Mouse (Mus musculus) brain, embryonic 14.5 days (tissue): Measurements from ENCODE around the gene Usp43. TPM values are rescaled to one million over a fixed set of nuclear protein-coding genes. Genes with fewer than 3 reads are reported as not detected.

Experiments
- DNase-seq: peaks from one replicate; pipeline ENCODE4 v3.0.0-alpha.2; 2011; ENCODE audit warnings: low read depth
- CTCF ChIP-seq: fragments of 200-500 bp; IDR thresholded peaks from 2 replicates; pipeline ENCODE4 v1.5.1; 2012; ENCODE audit warnings: inconsistent platforms, mild to moderate bottlenecking, moderate library complexity, borderline replicate concordance; ENCODE audit not compliant: insufficient read depth, insufficient read length; ENCODE audit errors: extremely low read depth
- POLR2A ChIP-seq: fragments of 200-500 bp; IDR thresholded peaks from 2 replicates; pipeline ENCODE4 v1.6.1; 2012; ENCODE audit warnings: mild to moderate bottlenecking, inconsistent platforms, borderline replicate concordance; ENCODE audit not compliant: poor library complexity, insufficient read depth, insufficient read length, severe bottlenecking; ENCODE audit errors: extremely low read depth
- polyA plus RNA-seq: library from polyadenylated mRNA; depleted of rRNA; stranded (reverse); fragments of >200 nt; gene quantifications from 2 replicates; pipeline ENCODE4 v1.2.3, GENCODE M21; 2012; rRNA removed

Usp43 gene
- 1.4 and 1.6 TPM in 2 replicates for polyA plus RNA-seq

DNA sequence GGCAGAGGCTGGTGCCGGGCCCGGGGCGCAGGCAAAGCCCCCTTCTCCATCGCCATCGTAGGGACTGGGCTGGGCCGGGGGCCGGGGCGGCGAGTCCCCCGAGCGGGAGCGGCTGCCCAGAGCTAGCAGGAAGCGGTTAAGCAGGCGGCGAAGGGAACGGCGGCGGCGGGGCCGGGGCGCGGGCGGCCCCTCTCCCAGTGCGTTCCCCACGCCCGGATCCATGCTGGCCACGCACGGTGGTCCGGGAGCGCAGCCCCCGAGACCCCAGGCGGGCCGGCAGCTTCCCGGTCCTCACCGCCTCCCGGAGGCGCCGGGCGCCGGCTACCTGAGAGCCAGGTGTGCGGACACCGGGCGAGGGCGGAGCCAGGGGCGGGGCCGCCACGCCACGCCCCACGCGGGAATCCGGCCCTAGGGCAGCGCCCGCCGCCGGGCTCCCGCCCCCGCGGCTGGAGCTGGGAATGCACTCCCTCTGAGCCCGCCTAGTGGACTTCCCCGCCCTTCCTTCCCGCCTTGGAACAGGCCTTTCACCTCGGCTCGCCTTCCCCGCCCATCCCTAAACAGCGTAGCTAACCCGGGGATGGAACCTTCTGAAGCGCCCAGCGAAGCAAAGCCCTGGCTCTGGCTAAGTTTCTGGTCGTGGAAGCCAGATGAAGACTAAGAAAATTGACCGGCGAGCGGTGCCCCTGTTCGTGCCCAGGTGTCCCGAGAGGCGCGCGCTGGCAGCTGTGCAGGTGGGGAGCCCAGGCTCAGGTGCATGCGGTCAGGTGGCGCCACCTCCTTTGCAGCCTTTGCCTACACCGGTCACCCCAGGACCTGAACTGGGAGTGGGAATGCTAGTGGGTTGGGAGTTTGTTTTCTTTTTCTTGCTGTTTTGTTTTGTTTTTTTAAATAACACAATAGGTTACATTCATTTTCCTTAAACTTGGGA is at the start of gene Usp43:
Gene Usp43, minus strand, starts transcription at position 327 of the 928 bp plus-strand sequence.
- TF ChIP-seq POLR2A (no peak), CTCF (no peak)

DNA sequence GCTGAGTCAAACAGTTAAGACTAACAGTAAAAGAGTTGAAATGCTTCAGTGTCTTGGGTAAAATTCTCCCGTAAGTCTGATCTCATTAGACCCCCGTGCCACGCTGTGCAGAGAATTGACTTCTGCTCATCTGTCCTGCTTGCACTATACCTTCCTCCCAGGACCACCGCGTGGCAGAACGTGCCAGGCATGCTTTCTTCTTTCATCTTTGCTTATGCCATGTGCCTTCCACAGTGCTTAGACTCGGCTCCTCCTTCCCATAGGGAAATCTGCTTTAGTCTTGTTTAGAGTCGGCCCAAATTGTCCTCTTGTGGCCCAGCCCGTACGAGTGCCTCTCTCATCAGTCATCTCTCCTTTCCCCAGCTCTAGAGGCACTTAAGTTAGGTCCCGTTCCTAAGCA is 45.9 kb upstream of the Usp43 start:
- DNase-seq: no peak
- TF ChIP-seq POLR2A (no peak), CTCF (no peak)

More for the DNA sequence above, at the start of gene Usp43:
- peak; percentile 30 for DNase-seq

DNA sequence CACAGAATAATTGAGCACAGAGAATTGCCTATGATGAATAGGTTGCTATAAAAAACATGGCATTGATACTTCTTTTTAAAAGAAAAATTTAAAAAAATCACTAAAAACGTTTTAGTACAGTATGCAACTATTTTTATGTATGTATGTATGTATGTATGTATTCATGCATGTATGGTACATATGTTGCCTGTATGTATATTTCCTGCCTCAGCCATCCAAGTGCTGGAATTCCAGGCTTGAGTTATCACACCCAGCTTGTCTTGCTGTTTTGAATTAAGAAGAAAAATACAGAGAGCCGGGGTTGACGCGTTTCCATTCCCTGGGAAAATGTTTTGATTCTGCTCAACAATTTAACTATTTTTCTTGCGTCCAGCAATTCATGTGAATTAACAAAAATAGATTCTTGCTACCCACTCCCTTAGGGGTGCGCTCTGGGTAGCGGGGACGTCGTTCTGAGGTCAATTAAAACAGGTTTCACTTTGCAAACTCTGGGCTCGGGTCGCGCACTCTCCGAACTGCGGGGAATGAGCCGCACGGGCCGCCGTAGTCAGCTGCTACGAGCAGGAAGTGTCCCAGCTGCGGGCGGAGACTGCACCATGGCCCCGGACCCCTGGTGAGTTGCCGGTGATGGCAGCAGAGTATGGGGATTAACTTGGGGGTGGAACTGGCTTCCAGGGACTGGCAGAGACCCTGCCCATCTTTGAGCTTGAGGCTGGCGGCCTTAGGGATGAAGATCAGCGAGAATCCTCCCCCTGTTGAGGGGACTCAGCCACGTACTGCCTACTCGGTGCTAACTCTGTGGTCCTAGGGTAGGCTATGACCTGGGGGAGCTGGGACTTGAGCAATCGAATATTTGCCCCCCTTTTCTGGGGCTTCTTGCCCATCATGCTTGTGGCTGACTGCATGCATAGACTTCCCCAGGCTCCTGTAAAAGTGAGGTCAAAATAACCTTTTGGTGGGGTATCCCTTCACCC is 44.2 kb upstream of the Usp43 start, which contains the start of gene Stx8:
Gene Stx8, plus strand, starts transcription at position 289 of the 974 bp plus-strand sequence.
- TF ChIP-seq POLR2A: peak; percentile 41; the same call in 1 of the 2 replicates
- no peak for TF ChIP-seq CTCF

DNA sequence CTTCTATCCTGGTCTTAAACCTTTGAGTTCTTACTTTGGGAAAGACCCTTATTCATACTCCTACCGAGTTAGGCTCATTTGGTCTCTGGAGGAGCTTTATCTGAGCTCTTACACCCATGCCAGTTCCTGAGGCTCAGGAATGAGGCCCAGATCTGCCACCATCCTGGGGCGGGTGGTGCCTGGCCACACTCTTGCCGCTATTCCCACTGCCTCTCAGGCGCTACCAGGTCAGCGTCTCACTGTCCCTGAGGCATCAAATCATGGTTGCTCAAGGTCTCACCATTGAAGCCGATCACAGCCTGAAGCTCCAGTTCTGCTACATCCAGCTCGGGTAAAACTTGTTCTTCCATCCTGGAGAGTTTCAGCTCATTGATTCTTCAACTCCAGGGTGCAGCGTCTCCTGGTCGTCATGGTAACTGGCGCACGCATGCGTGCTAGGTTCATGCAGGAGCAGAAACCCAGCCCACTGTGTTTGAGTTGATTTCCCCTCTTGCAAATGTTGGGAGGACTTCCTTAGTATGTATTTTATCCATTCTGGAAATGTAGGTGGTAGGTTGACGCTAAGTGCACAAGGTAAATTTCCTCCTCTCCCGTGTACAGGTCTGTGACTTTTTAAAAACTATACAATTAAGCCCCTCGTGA is 43.4 kb upstream of the Usp43 start, which contains the start of gene Cfap52:
Gene Cfap52, minus strand, starts transcription at position 410 of the 642 bp plus-strand sequence.
- DNase-seq: peak; percentile 92
- no peak for TF ChIP-seq POLR2A
- no peak for TF ChIP-seq CTCF

More for the DNA sequence above, 44.2 kb upstream of the Usp43 start, which contains the start of gene Stx8:
- DNase-seq: peak; percentile 93

DNA sequence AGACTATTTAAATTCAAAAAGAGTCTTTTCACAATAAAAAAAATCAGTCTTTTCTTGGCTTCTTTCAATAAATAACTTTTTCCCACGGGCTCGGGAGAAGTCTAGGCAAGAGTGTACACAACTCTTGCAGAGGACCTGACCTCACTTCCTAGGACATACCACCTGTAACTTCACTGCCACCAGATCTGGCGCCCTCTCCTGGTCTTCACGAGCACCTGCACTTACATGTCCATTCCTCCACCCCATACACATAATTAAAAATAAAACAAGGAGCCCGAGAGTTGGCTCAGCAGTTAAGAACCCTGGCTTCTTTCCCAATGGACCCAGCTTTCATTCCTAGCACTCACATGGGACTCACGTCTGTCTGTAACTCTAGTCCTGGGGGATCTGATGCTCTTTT is 42.2 kb upstream of the Usp43 start:
- TF ChIP-seq POLR2A: no peak
- no peak for TF ChIP-seq CTCF
- peak; percentile 5 for DNase-seq

DNA sequence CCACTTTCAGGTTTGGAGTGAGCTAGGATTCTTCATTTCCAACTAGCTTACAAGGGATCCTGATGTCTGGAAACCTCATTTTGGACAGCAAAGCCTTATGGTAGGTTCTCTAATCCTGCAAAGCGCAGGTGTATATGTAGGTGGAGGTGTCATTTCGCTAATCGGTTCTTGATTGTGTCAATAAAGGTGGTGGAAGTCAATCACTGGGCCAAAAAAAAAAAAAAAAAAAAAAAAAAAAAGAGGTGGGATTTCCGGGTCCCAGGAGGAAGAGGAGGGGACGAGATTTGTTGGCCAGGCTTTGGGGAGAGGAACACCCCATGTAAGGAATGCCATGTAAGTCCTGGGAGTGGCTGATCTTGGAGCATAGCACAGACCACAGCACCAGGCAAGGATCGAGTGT is 32.5 kb upstream of the Usp43 start:
- TF ChIP-seq CTCF: no peak
- TF ChIP-seq POLR2A: no peak
- no peak for DNase-seq

DNA sequence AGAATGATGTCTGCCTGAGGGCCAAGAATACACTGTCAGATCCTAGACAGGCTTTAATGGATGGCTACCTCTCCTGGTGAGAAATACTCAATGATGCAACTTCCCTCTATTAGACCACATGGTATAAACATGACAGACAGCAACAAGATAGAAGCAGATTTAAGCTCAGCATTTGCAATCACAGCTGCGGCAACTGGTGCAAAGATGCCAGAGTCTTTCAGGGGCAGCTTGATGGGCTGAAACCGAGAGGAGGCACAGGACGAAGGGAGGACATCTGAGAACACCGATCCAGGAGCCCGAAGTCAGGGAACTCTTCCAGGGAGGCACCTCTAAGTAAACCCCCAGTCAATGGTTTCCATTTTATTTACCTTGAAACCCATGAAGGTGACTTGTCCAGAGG is 31.7 kb upstream of the Usp43 start:
- TF ChIP-seq CTCF (no peak), POLR2A (no peak)
- DNase-seq: no peak

DNA sequence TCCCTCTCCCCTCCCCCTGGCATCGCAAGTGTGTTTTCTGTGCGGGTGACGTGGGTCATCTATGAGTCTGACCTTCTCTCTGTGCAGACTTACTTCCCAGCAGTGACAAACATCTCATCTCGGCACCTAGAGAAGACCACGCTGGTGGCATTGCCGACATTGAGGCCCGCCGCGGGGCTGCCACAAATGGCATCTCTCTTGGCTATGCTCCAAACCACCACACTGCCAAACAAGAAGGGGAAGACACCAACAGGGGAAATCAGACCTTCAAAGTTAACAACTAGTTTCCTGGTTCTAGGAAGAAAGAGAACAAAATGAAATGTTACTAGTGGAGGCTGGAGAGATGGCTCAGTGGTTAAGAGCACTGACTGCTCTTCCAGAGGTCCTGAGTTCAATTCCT is 27.5 kb upstream of the Usp43 start:
- no peak for DNase-seq
- TF ChIP-seq POLR2A (no peak), CTCF (no peak)

DNA sequence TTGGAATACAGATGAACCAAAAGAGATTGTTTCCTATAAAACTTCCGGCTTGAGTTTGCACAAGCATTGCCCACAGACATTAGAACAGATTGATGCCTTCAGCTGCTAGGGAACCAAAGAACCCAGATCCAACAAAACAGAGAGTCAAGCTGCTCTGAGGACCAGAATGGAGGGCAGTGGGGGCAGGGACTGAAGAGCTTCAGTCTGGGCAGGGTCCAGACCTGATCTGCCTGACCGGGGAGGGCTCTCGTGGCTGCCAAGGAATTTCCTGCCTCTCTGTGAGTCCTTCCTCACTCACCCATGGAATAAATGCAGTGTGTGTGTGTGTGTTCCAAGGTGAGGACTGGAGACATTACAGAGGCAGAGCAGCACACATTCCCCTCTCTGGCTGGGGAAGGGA is 26.3 kb upstream of the Usp43 start:
- no peak for DNase-seq
- TF ChIP-seq POLR2A (no peak), CTCF (no peak)

DNA sequence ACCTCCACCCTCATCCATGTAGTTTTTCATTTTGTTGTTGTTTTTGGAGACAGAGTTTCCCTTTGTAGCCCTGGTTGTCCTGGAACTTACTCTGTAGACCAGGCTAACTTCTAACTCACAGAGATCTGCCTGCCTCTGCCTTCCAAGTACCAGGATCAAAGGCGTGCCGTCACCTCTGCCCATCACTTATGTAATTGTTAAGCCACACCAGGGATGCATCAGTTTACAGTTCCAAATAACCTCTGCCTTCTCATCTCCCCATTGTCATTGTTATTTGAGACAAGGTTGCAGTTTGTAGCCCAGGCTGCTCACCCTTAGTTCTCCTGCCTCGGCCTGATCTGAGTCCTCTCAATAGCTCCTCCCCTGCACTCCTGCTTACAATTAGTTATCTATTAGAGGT is 10.2 kb upstream of the Usp43 start:
- no peak for TF ChIP-seq CTCF
- no peak for DNase-seq
